Mouse (Mus musculus) testis, adult 2 months (tissue): Measurements from ENCODE around the gene Olfr649. TPM values are rescaled to one million over a fixed set of nuclear protein-coding genes. Genes with fewer than 3 reads are reported as not detected.

Experiments used
- H3K27ac ChIP-seq: fragments of 200-500 bp; 2 replicates; pipeline ENCODE4 v1.5.1; 2012; ENCODE audit warnings: low read depth, low read length; ENCODE audit not compliant: control insufficient read depth, insufficient read depth
- H3K27me3 ChIP-seq: fragments of 200-500 bp; 2 replicates; pipeline ENCODE4 v1.6.1; 2012; ENCODE audit warnings: mild to moderate bottlenecking, low read length, moderate library complexity; ENCODE audit not compliant: control insufficient read depth, insufficient read depth
- H3K36me3 ChIP-seq: fragments of 200-500 bp; 2 replicates; pipeline ENCODE4 v1.6.1; 2012; ENCODE audit warnings: mild to moderate bottlenecking, low read length; ENCODE audit not compliant: control insufficient read depth, insufficient read depth
- H3K4me1 ChIP-seq: fragments of 200-500 bp; 2 replicates; pipeline ENCODE4 v1.6.1; 2012; ENCODE audit warnings: low read length; ENCODE audit not compliant: control insufficient read depth, insufficient read depth
- H3K4me3 ChIP-seq: fragments of 200-500 bp; 2 replicates; pipeline ENCODE4 v1.5.1; 2012; ENCODE audit warnings: low read depth, mild to moderate bottlenecking, low read length, moderate library complexity, mixed read lengths; ENCODE audit not compliant: control insufficient read depth
- CTCF ChIP-seq: fragments of 200-500 bp; IDR thresholded peaks from 2 replicates; pipeline ENCODE4 v1.5.1; 2012; ENCODE audit warnings: low read depth, mild to moderate bottlenecking, inconsistent platforms, low read length, moderate library complexity; ENCODE audit not compliant: control insufficient read depth, insufficient read depth, insufficient replicate concordance
- POLR2A ChIP-seq: fragments of 200-500 bp; IDR thresholded peaks from 2 replicates; pipeline ENCODE4 v1.6.1; 2012; ENCODE audit warnings: low read depth, mild to moderate bottlenecking, inconsistent platforms, low read length, moderate library complexity; ENCODE audit not compliant: control insufficient read depth
- polyA plus RNA-seq: library from polyadenylated mRNA; depleted of rRNA; stranded (reverse); fragments of >200 nt; gene quantifications from 2 replicates; pipeline ENCODE4 v1.2.3, GENCODE M21; 2012; rRNA removed

Gene Olfr649
- polyA plus RNA-seq, 1 experiment, result not detected

DNA sequence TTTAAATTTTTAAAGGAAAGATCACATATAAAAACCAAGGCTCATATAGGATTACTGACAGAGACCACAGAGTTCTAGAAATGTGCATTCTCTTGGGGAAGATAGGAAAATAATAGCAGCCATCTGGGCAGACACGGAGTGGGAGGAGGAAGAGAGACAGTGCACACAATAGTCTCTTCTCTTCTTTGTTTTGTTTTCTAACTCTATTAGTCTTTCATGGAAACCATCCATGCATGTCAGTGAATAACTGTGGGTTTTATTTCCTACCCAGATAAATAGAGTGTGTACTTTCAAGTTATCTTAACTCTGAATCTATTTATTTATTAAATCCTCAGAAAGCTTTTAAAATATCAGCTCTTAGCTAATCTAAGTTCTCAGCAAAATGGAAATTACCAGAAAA lies 20.7 kb downstream of the Olfr649 start:
- no peaks in the 10 kb centered on the region for H3K36me3 ChIP-seq

GRCm38 (mm10) chr7:104169634-104170204 lies 26.1 kb downstream of the Olfr649 start:
- H3K4me1 ChIP-seq, result no peaks in the 10 kb centered on the region
- H3K4me3 ChIP-seq, result no peak overlapping the region
- H3K27ac ChIP-seq, result no peak overlapping the region
- no peak for TF ChIP-seq POLR2A
- TF ChIP-seq CTCF, result no peak
- H3K27me3 ChIP-seq, result no peaks in the 10 kb centered on the region
- H3K36me3 ChIP-seq, result no peaks in the 10 kb centered on the region

More for the DNA sequence above, 20.7 kb downstream of the Olfr649 start:
- Histone ChIP-seq H3K4me1 (no peaks in the 10 kb centered on the region), H3K27ac (no peak overlapping the region), H3K27me3 (no peaks in the 10 kb centered on the region), H3K4me3 (no peak overlapping the region)
- TF ChIP-seq CTCF, result no peak
- TF ChIP-seq POLR2A, result no peak

DNA sequence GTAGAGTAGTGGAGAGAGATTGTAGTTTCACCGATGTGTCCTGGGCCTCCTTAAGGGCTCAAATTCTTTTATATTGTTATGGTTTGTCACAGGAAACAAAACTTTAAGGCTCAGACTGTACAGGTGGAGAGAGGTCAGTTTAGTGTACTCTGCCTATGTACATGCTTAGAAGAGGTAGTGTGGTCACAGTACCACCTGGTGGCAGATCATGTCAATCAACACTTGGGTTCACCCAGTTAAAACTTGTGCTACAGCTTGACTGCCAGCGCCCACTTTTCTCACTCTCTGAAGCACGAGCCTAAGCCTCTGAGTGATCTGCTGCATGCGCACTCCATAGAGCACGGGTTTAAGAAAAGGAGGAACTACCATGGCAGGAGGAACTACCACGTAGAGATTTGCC lies 28.7 kb downstream of the Olfr649 start:
- H3K36me3 ChIP-seq, result no peaks in the 10 kb centered on the region
- TF ChIP-seq POLR2A (no peak), CTCF (no peak)
- no peaks in the 10 kb centered on the region for H3K4me1 ChIP-seq
- no peak overlapping the region for H3K4me3 ChIP-seq
- H3K27ac ChIP-seq, result no peak overlapping the region
- no peaks in the 10 kb centered on the region for H3K27me3 ChIP-seq

GRCm38 (mm10) chr7:104150456-104150855 lies 45.3 kb downstream of the Olfr649 start, which contains the start of gene Ubqlnl:
Gene Ubqlnl (minus strand): TSS chr7:104150556.
- H3K4me1 ChIP-seq, result no peaks in the 10 kb centered on the region
- no peak for TF ChIP-seq CTCF
- TF ChIP-seq POLR2A, result no peak; the same call in 1 of the 2 replicates

GRCm38 (mm10) chr7:104143179-104143578 lies 52.6 kb downstream of the Olfr649 start, which contains the start of gene Ubqln3:
Gene Ubqln3 (minus strand): TSS chr7:104143279.
- Histone ChIP-seq H3K4me3 (peak within 1 kb of the TSS; percentile 64), H3K4me1 (no peaks in the 10 kb centered on the region), H3K27ac (peak within 1 kb of the TSS; percentile 52; the same call in 1 of the 2 replicates), H3K27me3 (no peaks in the 10 kb centered on the region), H3K36me3 (no peaks in the 10 kb centered on the region)
- peak; percentile 57; the same call in 1 of the 2 replicates for TF ChIP-seq POLR2A
- TF ChIP-seq CTCF, result no peak

More at GRCm38 (mm10) chr7:104150456-104150855, 45.3 kb downstream of the Olfr649 start, which contains the start of gene Ubqlnl:
- Histone ChIP-seq H3K27me3 (no peaks in the 10 kb centered on the region), H3K27ac (no peak within 1 kb of the TSS), H3K4me3 (peak within 1 kb of the TSS; percentile 80), H3K36me3 (no peaks in the 10 kb centered on the region)

Other genes with a start within 250 kb of the Olfr649 start
- gene Olfr635, start 224.8 kb downstream of the Olfr649 start, polyA plus RNA-seq, result not detected in 2 replicates
- not detected in 2 replicates for gene Olfr638, start 197.2 kb downstream of the Olfr649 start, polyA plus RNA-seq
- not detected in 2 replicates for gene Olfr639, start 178.7 kb downstream of the Olfr649 start, polyA plus RNA-seq
- gene Olfr640, start 170.4 kb downstream of the Olfr649 start, polyA plus RNA-seq, result 0.07 TPM in 1 of 2 replicates, not detected in the other
- 0.15 TPM in 1 of 2 replicates, not detected in the other for gene Olfr641, start 160.5 kb downstream of the Olfr649 start, polyA plus RNA-seq
- 0.53 TPM in 1 of 2 replicates, not detected in the other for gene Olfr642, start 143.3 kb downstream of the Olfr649 start, polyA plus RNA-seq
- 0.80 and 0.89 TPM in 2 replicates for gene 4930516K23Rik, start 134.5 kb downstream of the Olfr649 start, polyA plus RNA-seq
- 0.12 TPM in 1 of 2 replicates, not detected in the other for gene Olfr644, start 124.1 kb downstream of the Olfr649 start, polyA plus RNA-seq
- 0.02 TPM in 1 of 2 replicates, not detected in the other for gene Olfr645, start 110.5 kb downstream of the Olfr649 start, polyA plus RNA-seq
- gene Olfr646, start 91.1 kb downstream of the Olfr649 start, polyA plus RNA-seq, result not detected in 2 replicates
- gene Ubqln5, start 66.2 kb downstream of the Olfr649 start, polyA plus RNA-seq, result 101 and 104 TPM in 2 replicates
- 0.17 and 0.51 TPM in 2 replicates for gene Olfr643, start 58.6 kb downstream of the Olfr649 start, polyA plus RNA-seq
- 434 and 492 TPM in 2 replicates for gene Ubqln3, start 52.7 kb downstream of the Olfr649 start, polyA plus RNA-seq
- 257 and 316 TPM in 2 replicates for gene Ubqlnl, start 45.4 kb downstream of the Olfr649 start, polyA plus RNA-seq
- gene Olfm5, start 31.2 kb downstream of the Olfr649 start, polyA plus RNA-seq, result not detected in 2 replicates
- 0.07 and 0.09 TPM in 2 replicates for gene Olfr648, start 12.6 kb downstream of the Olfr649 start, polyA plus RNA-seq
- gene Trim6, start 22.8 kb upstream of the Olfr649 start, polyA plus RNA-seq, result 1.9 and 2.4 TPM in 2 replicates
- gene Trim34a, start 48.5 kb upstream of the Olfr649 start, polyA plus RNA-seq, result 1.0 and 1.2 TPM in 2 replicates
- gene Trim5, start 92.1 kb upstream of the Olfr649 start, polyA plus RNA-seq, result 0.11 and 0.16 TPM in 2 replicates
- gene Trim12a, start 119.5 kb upstream of the Olfr649 start, polyA plus RNA-seq, result 0.54 and 1.1 TPM in 2 replicates
- gene Trim34b, start 133.5 kb upstream of the Olfr649 start, polyA plus RNA-seq, result 0.24 and 0.74 TPM in 2 replicates
- gene Trim12c, start 157.4 kb upstream of the Olfr649 start, polyA plus RNA-seq, result 0.40 and 0.98 TPM in 2 replicates
- 0.07 and 0.08 TPM in 2 replicates for gene Trim30b, start 173.9 kb upstream of the Olfr649 start, polyA plus RNA-seq
- not detected in 2 replicates for gene Trim30c, start 204.9 kb upstream of the Olfr649 start, polyA plus RNA-seq